Mouse (Mus musculus): ENCODE data around the gene Srebf1.

- TF ChIP-seq CTCF (IDR thresholded peaks at IDR 0.05; ENCODE audit: control insufficient read depth, insufficient read depth, insufficient read length), result peak; percentile 86
- TF ChIP-seq MAX (IDR thresholded peaks at IDR 0.05), result no peak
- TF ChIP-seq MYOD1 (IDR thresholded peaks at IDR 0.05; ENCODE audit: control insufficient read depth, insufficient read length, low read depth), result no peak
- TF ChIP-seq FOSL1 (IDR thresholded peaks at IDR 0.05; ENCODE audit: insufficient read depth, low read length, poor library complexity, severe bottlenecking), result no peak
- TF ChIP-seq USF1 (IDR thresholded peaks at IDR 0.05; ENCODE audit: low read depth), result no peak
Observed at GRCm38 (mm10) chr11:60199702-60200184, 22.6 kb downstream of the Srebf1 start.

Measured in C2C12 (cell line).